Mouse (Mus musculus) liver, adult 2 months (tissue): ENCODE measurements around the gene Ltbp3. TPM values are rescaled to one million over a fixed set of nuclear protein-coding genes. Genes with fewer than 3 reads are reported as not detected.

ENCODE experiments used
- DNase-seq: peaks from one replicate; pipeline ENCODE4 v3.0.0-alpha.2; 2011; ENCODE audit warnings: low read depth, low spot score; ENCODE audit errors: extremely low read depth
- H3K27ac ChIP-seq: fragments of 200-500 bp; replicated peaks from 2 replicates; pipeline ENCODE4 v1.5.1; 2012; ENCODE audit warnings: low read depth, mild to moderate bottlenecking, control low read depth, inconsistent platforms, low read length; ENCODE audit not compliant: insufficient read depth
- H3K27me3 ChIP-seq: fragments of 200-500 bp; 2 replicates; pipeline ENCODE4 v1.6.1; 2012; ENCODE audit warnings: mild to moderate bottlenecking, moderate library complexity, low read length, inconsistent platforms; ENCODE audit not compliant: control insufficient read depth, insufficient read depth
- H3K36me3 ChIP-seq: fragments of 200-500 bp; 2 replicates; pipeline ENCODE4 v1.6.1; 2012; ENCODE audit warnings: low read length, inconsistent platforms; ENCODE audit not compliant: control insufficient read depth, insufficient read depth
- H3K4me1 ChIP-seq: fragments of 200-500 bp; 2 replicates; pipeline ENCODE4 v1.6.1; 2011; ENCODE audit warnings: low read length; ENCODE audit not compliant: control insufficient read depth, insufficient read depth
- H3K4me3 ChIP-seq: fragments of 200-500 bp; 2 replicates; pipeline ENCODE4 v1.5.1; 2011; ENCODE audit warnings: low read depth, mild to moderate bottlenecking, control low read depth, low read length, moderate library complexity; ENCODE audit not compliant: insufficient read depth
- H3K79me2 ChIP-seq: fragments of 200-500 bp; 2 replicates; pipeline ENCODE4 v1.6.1; 2012; ENCODE audit warnings: inconsistent platforms, mild to moderate bottlenecking, low read length, moderate library complexity; ENCODE audit not compliant: control insufficient read depth, insufficient read depth
- H3K9ac ChIP-seq: fragments of 200-500 bp; 2 replicates; pipeline ENCODE4 v1.6.1; 2012; ENCODE audit warnings: low read depth, mild to moderate bottlenecking, control low read depth, inconsistent platforms, low read length
- CTCF ChIP-seq: fragments of 200-500 bp; IDR thresholded peaks from 2 replicates; pipeline ENCODE4 v1.5.1; 2011; ENCODE audit warnings: low read depth, low read length, control low read depth
- POLR2A ChIP-seq: fragments of 200-500 bp; IDR thresholded peaks from 2 replicates; pipeline ENCODE4 v1.6.1; 2011; ENCODE audit warnings: low read length, control low read depth; ENCODE audit not compliant: insufficient read depth; ENCODE audit errors: extremely low read depth
- WGBS: fragments of 180-500 bp; shearing (Covaris S2); methylation state at CpG from one replicate; pipeline ENCODE4 v1.1.7; 2018; 5-methylcytosine and 5-hydroxymethylcytosine counted together
- polyA plus RNA-seq: library from polyadenylated mRNA; depleted of rRNA; stranded (reverse); fragments of >200 nt; gene quantifications from 2 replicates; pipeline ENCODE4 v1.2.3, GENCODE M21; 2012
- total RNA-seq: library from RNA; depleted of rRNA; stranded (reverse); fragments of >200 nt; gene quantifications from 2 replicates; pipeline ENCODE4 v1.2.3, GENCODE M21; 2014

Gene Ltbp3
- total and polyA plus RNA-seq, 2 experiments, result 1.2 to 3.4 TPM

GRCm38 (mm10) chr19:5742241-5742641, 1.5 kb downstream of the Ltbp3 start:
- H3K27me3 ChIP-seq, result peaks cover 5% of the 10 kb centered on the region
- no peaks in the 10 kb centered on the region for H3K79me2 ChIP-seq
- no peaks in the 10 kb centered on the region for H3K36me3 ChIP-seq
- no peak for DNase-seq
- H3K4me3 ChIP-seq, result peak overlapping the region; percentile 57
- no peak overlapping the region for H3K27ac ChIP-seq
- no peaks in the 10 kb centered on the region for H3K4me1 ChIP-seq
- H3K9ac ChIP-seq, result peak overlapping the region; percentile 63
- TF ChIP-seq CTCF, result no peak
- no peak for TF ChIP-seq POLR2A
- 17% methylated on average over 32 of the region's 32 CpGs for WGBS

GRCm38 (mm10) chr19:5743576-5743975, 2.9 kb downstream of the Ltbp3 start:
- no peaks in the 10 kb centered on the region for H3K4me1 ChIP-seq
- TF ChIP-seq CTCF (no peak), POLR2A (no peak)
- peaks cover 5% of the 10 kb centered on the region for H3K27me3 ChIP-seq
- no peak for DNase-seq
- H3K4me3 ChIP-seq, result no peak overlapping the region
- H3K79me2 ChIP-seq, result no peaks in the 10 kb centered on the region
- no peaks in the 10 kb centered on the region for H3K36me3 ChIP-seq
- WGBS, result 81% methylated on average over 5 of the region's 5 CpGs
- no peak overlapping the region for H3K9ac ChIP-seq
- H3K27ac ChIP-seq, result no peak overlapping the region

- Histone ChIP-seq H3K27me3 (peaks cover 5% of the 10 kb centered on the region), H3K9ac (no peak overlapping the region), H3K27ac (no peak overlapping the region), H3K79me2 (no peaks in the 10 kb centered on the region), H3K4me1 (no peaks in the 10 kb centered on the region), H3K4me3 (no peak overlapping the region), H3K36me3 (no peaks in the 10 kb centered on the region)
- 16% methylated on average over 36 of the region's 36 CpGs for WGBS
- no peak for TF ChIP-seq CTCF
- no peak for TF ChIP-seq POLR2A
- DNase-seq, result no peak
These were observed 5.3 kb downstream of the Ltbp3 start for GRCm38 (mm10) chr19:5745756-5746710.

GRCm38 (mm10) chr19:5746907-5747363, 6.2 kb downstream of the Ltbp3 start:
- Histone ChIP-seq H3K9ac (no peak overlapping the region), H3K4me3 (no peak overlapping the region), H3K27me3 (peaks cover 2% of the 10 kb centered on the region), H3K27ac (no peak overlapping the region), H3K79me2 (no peaks in the 10 kb centered on the region), H3K36me3 (no peaks in the 10 kb centered on the region), H3K4me1 (no peaks in the 10 kb centered on the region)
- WGBS, result 34% methylated on average over 12 of the region's 12 CpGs
- no peak for DNase-seq
- TF ChIP-seq CTCF (no peak), POLR2A (no peak)

GRCm38 (mm10) chr19:5749476-5749875, 8.8 kb downstream of the Ltbp3 start:
- H3K27me3 ChIP-seq, result no peaks in the 10 kb centered on the region
- no peaks in the 10 kb centered on the region for H3K4me1 ChIP-seq
- DNase-seq, result no peak
- H3K4me3 ChIP-seq, result no peak overlapping the region
- H3K27ac ChIP-seq, result no peak overlapping the region
- 73% methylated on average over 6 of the region's 6 CpGs for WGBS
- H3K36me3 ChIP-seq, result no peaks in the 10 kb centered on the region
- H3K79me2 ChIP-seq, result no peaks in the 10 kb centered on the region
- TF ChIP-seq CTCF, result no peak
- no peak for TF ChIP-seq POLR2A
- no peak overlapping the region for H3K9ac ChIP-seq

GRCm38 (mm10) chr19:5750951-5751350, 10.2 kb downstream of the Ltbp3 start:
- Histone ChIP-seq H3K4me1 (no peaks in the 10 kb centered on the region), H3K27ac (no peak overlapping the region), H3K36me3 (no peaks in the 10 kb centered on the region), H3K27me3 (no peaks in the 10 kb centered on the region), H3K4me3 (no peak overlapping the region), H3K9ac (no peak overlapping the region), H3K79me2 (no peaks in the 10 kb centered on the region)
- no peak for TF ChIP-seq POLR2A
- TF ChIP-seq CTCF, result no peak
- DNase-seq, result no peak
- WGBS, result 35% methylated on average over 22 of the region's 22 CpGs
